Mouse (Mus musculus) heart, adult 9 months (tissue): ENCODE results near the gene Skint7.
"Not testable (repeated sequence)": the region's sequence is repeated elsewhere in the genome, so short reads cannot be mapped to it uniquely, and the experiment has no call there.

Source experiments
- DNase-seq, 2 experiments: peaks; one replicate each; pipeline ENCODE4 v3.0.0; 2022; ENCODE audit warnings: low spot score in 2 of 2

Gene Skint7

GRCm38 (mm10) chr4:111972623-111973022 is at the start of gene Skint7:
TSS of gene Skint7 (plus strand) at chr4:111972923.
- DNase-seq: no peak

- DNase-seq: no peak
Measured at GRCm38 (mm10) chr4:111961309-111961708, 11.4 kb upstream of the Skint7 start.

GRCm38 (mm10) chr4:111963241-111963640 is 9.5 kb upstream of the Skint7 start:
- DNase-seq: not testable (repeated sequence)

GRCm38 (mm10) chr4:111963669-111964068 is 9.1 kb upstream of the Skint7 start:
- no peak for DNase-seq

- DNase-seq: no peak
Measured at GRCm38 (mm10) chr4:112005969-112006368, 33.2 kb downstream of the Skint7 start, which contains the start of gene Skint1. TSS of gene Skint1 (plus strand) at chr4:112006269.
